Mouse (Mus musculus) gastrocnemius, postnatal 25 days (tissue): Measurements from ENCODE around the gene Kif12. TPM values are rescaled to one million over a fixed set of nuclear protein-coding genes. Genes with fewer than 3 reads are reported as not detected.

Experiments
- DNase-seq: peaks from one replicate; pipeline ENCODE4 v3.0.0; 2022
- long read RNA-seq, 2 experiments: library from polyadenylated mRNA; stranded (forward); transcript quantifications; one replicate each; pipeline ENCODE4 v2.0.0; 2021
- total RNA-seq, 2 experiments: library from RNA; stranded (reverse); gene quantifications; 1 replicate in 1 of 2; 2 replicates in 1 of 2; pipeline ENCODE4 v1.2.3; 2021

Kif12 gene
- not detected for total RNA-seq
- long read RNA-seq, experiment 1: 0 reads
- long read RNA-seq, experiment 2: 0 reads

DNA sequence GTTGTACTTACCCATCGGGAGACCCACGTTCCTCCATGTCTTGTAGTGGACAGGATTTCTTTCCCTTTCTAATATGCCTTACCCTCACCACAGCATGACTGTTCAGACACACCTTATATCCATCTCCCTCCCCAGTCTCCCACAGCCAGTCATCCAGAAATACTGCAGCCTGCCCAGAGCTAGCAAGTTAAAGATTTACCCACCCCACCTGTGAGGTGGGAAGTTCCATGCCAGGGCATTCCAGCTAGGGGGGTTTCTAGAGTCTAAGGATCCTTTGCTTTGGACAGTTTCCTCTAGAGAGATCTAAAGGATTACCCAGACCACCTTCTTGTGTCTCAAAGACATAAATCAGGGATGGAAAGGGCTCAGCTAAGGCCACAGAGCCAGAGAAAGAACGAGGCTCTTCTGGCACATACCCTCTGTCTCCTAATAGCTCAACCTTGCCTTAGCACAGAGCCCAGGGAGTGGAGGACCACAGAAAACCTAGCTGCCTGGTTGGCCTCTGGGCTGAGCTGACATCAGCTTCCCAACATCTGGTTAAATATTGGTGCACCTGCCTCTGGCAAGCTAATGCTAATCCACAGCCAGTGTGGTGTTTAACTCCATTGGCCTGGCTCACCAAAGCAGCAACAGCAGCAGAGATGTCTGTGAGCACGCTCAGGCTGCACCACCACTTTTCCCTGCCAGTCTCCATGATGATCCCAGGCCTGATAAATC, at the start of gene Kif12:
Gene Kif12, minus strand, starts transcription at position 163 of the 717 bp plus-strand sequence.
- DNase-seq: no peak

- peak; percentile 85 for DNase-seq
Measured at GRCm38 (mm10) chr4:63221096-63221958, 49.4 kb upstream of the Kif12 start.

- no peak for DNase-seq
Measured at GRCm38 (mm10) chr4:63219635-63220034, 47.7 kb upstream of the Kif12 start.

DNA sequence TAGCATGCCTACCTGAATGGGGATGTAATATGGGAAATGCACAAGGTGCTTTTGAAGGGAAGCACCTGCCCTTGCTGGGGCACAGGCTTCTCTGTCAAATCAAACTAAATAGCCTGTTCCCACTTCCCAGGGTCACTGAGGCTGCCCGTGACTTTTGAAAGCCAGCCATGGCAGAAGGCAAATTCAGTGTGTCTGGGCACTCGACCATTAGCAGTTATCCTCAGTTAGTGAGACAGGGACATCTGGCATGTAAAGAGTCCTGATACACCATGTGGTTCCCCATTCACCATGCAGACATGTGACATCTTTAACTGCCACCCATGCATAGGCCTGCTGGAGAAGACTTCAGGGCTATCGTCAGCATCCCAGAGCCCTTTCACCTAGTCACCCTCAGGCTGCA, 47.1 kb upstream of the Kif12 start:
- DNase-seq: no peak

GRCm38 (mm10) chr4:63217513-63217912, 45.6 kb upstream of the Kif12 start:
- no peak for DNase-seq

DNA sequence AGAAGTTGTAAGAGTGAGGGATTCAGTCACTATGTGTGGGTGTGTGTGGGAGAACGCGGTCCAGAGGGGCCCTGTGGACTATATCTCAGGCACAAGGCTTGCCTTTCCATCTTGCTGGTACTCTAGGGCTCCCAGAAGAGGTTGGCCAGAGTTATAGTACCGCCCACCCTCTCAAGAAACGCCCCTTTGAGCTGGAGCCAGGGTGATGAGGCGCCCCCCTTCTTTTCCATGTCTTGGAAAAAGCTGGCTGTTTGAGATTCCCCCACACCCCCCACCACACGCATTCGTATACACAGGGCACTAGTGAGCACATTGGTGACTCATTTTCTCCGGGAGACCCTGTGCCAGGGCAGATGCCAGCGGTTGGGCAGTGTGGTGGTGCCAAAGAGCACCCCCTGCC, 44.6 kb upstream of the Kif12 start:
- peak; percentile 28 for DNase-seq

DNA sequence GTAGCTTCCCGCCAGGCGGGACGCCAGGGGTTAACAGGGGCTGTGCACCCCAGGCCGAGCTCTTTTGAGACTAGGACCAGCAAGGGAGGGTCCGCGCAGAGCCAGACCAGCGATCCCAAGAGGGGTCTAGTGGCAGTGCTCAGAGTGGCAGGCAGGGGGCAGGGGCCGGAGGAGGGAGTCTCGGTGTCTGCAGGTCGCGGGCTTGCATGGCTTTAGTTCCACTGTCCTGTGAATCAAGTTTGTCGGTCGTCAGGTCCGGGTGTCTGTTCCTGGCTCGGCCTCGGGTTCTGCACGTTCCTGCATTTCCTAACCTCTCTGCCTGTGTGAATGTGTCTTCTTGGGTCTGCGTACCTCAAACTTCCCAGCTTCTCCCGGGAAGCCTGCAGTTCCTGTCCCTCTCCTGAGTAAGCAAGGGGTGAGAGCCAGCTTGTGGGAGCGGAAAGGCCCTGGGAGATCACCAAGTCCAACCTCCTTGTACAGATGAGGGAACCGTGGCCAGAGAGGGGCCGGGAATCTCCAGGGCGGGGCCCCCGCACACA, 44.1 kb upstream of the Kif12 start:
- peak; percentile 46 for DNase-seq

DNA sequence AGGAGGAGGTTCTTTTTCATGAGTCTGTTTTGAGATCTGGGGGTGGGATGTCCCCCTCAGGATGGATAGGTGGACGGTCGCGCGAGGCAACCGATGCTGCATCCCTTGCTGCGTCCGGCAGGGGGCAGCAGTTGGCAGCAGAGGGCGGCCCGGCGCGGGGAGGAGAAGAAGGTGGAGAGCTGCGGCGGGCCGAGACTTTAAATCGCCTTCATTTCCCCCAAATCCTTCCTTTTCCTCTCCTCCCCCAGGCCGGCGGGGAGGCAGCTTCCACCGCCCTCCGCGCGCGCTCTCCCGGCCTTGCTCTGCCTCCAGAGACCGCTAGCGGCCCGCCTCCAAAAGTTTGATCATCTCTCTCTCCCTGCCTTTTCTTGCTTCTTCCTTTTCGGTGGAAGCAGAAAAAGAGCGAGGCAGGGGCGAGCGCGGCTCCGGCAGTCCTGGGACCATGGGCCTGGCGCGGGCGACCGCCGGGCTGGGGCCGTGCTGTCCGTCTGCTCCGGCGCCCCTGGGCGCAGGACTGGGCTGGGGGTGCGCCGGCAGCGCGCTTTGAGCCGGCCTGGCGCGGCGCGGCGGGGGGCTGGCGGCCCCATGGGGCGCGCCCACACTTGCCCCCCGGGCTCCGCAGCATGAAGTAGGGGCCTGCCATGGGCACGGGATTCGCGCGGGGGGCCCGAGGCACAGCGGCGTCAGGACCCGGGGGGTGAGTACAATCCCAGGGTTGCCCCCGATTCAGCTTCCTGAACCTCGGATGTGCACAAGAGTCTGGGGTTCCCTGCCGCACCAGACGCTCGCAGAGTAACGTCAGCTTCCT, 43.5 kb upstream of the Kif12 start:
- peak; percentile 65 for DNase-seq

DNA sequence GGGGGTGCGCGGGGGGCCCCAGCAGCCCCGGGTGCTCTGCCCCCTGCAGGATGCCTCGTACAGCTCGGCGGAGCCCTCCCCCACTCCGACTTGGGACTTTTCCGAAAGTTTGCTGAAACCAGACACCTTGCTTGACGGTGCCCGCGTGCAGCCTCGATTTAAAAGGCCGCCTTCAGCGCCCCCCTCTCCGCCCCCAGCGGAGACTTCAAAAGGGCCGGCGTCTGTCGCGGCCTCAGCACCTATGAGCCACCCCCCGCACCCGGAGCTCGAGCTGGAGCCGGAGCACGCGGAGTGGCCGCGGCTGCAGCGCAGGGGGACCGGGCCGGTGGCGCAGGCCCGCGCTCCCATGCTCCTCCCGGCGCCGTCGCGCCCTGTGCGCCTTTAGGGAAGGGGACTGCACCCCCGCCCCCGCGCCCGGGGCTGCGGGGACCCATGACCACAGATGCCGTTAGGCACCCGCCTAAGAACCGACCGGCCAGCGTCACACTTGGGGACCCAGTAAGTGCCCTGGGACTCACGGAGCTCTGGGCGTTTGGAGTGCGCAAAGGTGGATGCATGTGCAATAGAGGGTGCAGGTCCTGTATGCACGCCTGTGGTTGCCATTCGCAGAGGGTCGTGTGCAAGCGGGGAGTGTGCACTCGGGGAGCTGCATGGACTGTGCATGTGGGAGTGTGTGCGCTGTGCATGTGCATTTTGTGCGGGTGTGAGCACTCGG, 42.1 kb upstream of the Kif12 start, which contains the start of gene Col27a1:
Gene Col27a1, plus strand, starts transcription at position 98 of the 715 bp plus-strand sequence.
- DNase-seq: no peak

GRCm38 (mm10) chr4:63205583-63205982, 33.7 kb upstream of the Kif12 start:
- DNase-seq: no peak

- no peak for DNase-seq
Measured at GRCm38 (mm10) chr4:63203874-63204273, 31.9 kb upstream of the Kif12 start.

DNA sequence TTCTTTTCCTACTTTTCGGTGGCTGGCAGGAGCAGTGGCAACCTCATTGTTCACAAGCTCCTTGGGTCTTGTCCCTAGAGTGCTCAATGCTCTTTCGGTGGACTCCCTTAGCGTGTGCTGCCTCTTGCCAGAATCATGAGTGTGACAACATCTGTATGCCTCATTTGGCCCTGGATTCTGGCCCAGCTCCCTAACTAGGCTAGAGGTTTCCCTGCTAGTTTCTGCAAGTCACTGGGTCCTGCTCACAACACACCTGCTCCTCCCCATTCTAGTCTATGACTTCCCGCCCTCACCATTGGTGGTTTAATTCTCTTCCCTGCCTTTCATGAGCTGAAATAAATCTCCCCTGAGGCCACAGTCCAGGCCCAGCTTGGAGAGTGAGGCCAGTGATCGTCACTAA, 27.4 kb upstream of the Kif12 start:
- DNase-seq: no peak

DNA sequence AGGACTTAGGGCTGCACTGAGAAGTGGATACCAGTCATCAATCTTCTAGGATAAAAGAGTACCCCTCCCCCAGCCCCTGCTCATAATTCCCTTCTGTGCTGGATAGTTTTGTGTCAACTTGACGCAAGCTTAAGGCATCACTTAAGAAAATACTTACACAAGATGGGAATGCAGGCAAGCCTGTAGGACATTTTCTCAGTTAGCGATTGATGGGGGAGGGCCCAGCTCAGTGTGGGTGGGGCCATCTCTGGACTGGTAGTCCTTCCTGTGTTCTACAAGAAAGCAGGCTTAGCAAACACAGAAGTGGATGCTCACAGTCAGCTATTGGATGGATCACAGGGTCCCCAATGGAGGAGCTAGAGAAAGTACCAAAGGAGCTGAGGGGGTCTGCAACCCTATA, 22.4 kb upstream of the Kif12 start:
- no peak for DNase-seq

DNA sequence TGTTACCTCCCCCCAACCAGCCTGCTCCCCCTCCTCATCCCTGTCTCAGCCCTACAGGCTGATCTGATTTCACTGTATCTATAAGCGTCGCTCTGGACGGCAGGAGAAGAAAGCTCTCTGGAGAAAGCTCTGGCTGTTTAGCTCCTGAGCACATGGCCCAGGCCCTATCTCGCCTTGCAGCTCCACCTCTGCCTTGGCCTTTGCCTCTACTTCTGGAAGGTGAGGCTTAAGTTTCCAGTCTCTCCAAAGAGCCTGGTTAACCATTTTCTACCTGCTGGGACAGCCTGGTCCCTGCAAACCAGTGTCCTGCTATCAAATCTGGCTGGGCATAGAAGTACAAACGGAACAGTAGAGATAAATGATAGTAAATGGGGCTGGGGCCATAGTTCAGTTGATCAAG, 19.7 kb upstream of the Kif12 start:
- DNase-seq: no peak

GRCm38 (mm10) chr4:63186281-63186870, 14.4 kb upstream of the Kif12 start:
- DNase-seq: no peak

DNA sequence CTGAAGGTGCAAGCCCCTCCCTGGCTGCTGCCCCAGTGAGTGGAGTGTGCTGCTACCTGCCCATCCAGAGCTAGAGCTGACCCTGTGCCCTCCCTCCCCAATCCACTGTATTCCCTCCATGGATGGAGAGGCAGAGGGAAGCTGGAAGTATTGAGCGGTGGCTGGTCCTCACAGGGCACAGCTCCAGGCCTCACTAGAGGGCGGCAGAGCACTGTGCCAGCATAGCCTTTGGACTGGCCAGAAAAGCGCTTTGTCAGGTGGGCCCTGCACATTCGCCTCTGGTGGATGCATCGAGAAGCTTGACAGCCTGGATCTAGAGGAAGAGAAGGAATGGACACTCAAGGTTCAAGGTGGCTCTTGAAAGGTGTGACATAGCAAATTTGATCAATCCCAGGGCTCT, 9.6 kb upstream of the Kif12 start:
- DNase-seq: no peak

DNA sequence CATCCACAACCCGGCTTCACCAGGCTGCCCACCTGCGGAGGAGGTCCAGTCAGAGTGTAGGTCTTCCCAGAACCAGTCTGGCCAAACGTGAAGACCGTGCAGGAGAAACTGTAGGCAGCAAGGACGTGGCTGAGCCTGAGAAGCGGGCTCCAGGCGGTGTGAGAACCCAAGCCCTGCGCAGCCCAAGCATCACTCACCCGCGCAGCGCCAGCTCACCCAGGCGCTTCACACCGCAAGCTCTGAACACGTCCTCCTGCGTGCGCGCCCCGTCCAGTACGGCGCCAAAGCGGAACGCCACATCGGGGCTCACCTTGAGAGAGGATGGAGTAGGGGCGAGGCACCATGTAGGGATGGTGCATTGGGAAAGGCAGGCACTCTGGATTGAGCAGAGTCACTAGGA, 809 bp downstream of the Kif12 start:
- DNase-seq: no peak

GRCm38 (mm10) chr4:63170061-63170460, 1.9 kb downstream of the Kif12 start:
- DNase-seq: no peak

DNA sequence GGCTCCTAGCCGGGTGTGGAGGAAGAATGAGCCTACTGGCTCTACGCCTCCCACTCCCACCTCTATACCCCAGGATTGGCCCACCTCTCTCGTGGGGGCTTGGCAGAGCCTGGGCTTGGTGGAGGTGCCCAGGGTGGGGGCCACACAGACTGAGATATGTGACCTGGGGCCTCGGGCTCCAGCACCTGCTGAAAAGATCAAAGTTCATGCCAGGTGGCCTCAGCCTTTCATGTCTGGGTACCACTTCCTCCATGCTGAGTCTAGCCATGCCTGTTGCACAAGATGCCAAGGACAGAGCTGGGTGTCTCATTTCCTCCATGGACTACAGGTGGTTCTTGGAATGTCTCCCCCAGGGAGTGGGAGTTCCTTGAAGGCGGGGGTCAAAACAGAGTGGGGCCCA, 5.6 kb downstream of the Kif12 start:
- DNase-seq: no peak

- no peak for DNase-seq
Measured at GRCm38 (mm10) chr4:63165636-63166035, 6.3 kb downstream of the Kif12 start.

- peak; percentile 64 for DNase-seq
Measured at GRCm38 (mm10) chr4:63158961-63159592, 12.9 kb downstream of the Kif12 start.
